Mouse (Mus musculus): ENCODE measurements around the gene Spout1. TPM values are rescaled to one million over a fixed set of nuclear protein-coding genes. Genes with fewer than 3 reads are reported as not detected.
"Not testable (repeated sequence)": the region's sequence is repeated elsewhere in the genome, so short reads cannot be mapped to it uniquely, and the experiment has no call there.

The Spout1 gene
- polyA plus RNA-seq, 1 experiment = 12.9 TPM

GRCm38 (mm10) chr2:30133613-30134377 is 44.5 kb downstream of the Spout1 start, which contains the start of gene Tbc1d13:
Tbc1d13 (plus strand) TSS chr2:30133746.
- peaks cover 18% of the 10 kb centered on the region for H3K4me1 ChIP-seq (ENCODE audit: control insufficient read depth, insufficient read depth, low read length)

GRCm38 (mm10) chr2:30132801-30133612 is 45.3 kb downstream of the Spout1 start:
- Histone ChIP-seq H3K27ac (ENCODE audit: insufficient read depth, low read depth, low read length) (peak overlapping the region; percentile 89), H3K4me1 (ENCODE audit: control insufficient read depth, insufficient read depth, low read length) (peaks cover 18% of the 10 kb centered on the region), H3K4me3 (ENCODE audit: insufficient read depth, low read length) (peak overlapping the region; percentile 94)
- TF ChIP-seq POLR2A (IDR thresholded peaks at IDR 0.05; ENCODE audit: borderline replicate concordance, low read depth, low read length) (no peak), CTCF (IDR thresholded peaks at IDR 0.05; ENCODE audit: low read depth, low read length) (no peak)

More at GRCm38 (mm10) chr2:30133613-30134377, 44.5 kb downstream of the Spout1 start, which contains the start of gene Tbc1d13:
- Histone ChIP-seq H3K27ac (ENCODE audit: insufficient read depth, low read depth, low read length) (peak within 1 kb of the TSS; percentile 94), H3K4me3 (ENCODE audit: insufficient read depth, low read length) (peak within 1 kb of the TSS; percentile 94)
- TF ChIP-seq POLR2A (IDR thresholded peaks at IDR 0.05; ENCODE audit: borderline replicate concordance, low read depth, low read length) (0 out of 2 replicates have a peak, but pooled peaks have one; percentile 21), CTCF (IDR thresholded peaks at IDR 0.05; ENCODE audit: low read depth, low read length) (no peak)

- not testable (repeated sequence) for H3K4me3 ChIP-seq (ENCODE audit: insufficient read depth, low read length); H3K27ac ChIP-seq (ENCODE audit: insufficient read depth, low read depth, low read length)
- peaks cover 18% of the 10 kb centered on the region for H3K4me1 ChIP-seq (ENCODE audit: control insufficient read depth, insufficient read depth, low read length)
Measured at GRCm38 (mm10) chr2:30131240-30131639, 47.0 kb downstream of the Spout1 start.

GRCm38 (mm10) chr2:30130156-30130555 is 48.1 kb downstream of the Spout1 start:
- Histone ChIP-seq H3K4me1 (ENCODE audit: control insufficient read depth, insufficient read depth, low read length) (peaks cover 12% of the 10 kb centered on the region), H3K27ac (ENCODE audit: insufficient read depth, low read depth, low read length) (no peak overlapping the region), H3K4me3 (ENCODE audit: insufficient read depth, low read length) (no peak overlapping the region)
- no peak for TF ChIP-seq POLR2A (IDR thresholded peaks at IDR 0.05; ENCODE audit: borderline replicate concordance, low read depth, low read length)
- TF ChIP-seq CTCF (IDR thresholded peaks at IDR 0.05; ENCODE audit: low read depth, low read length) = no peak

- H3K4me3 ChIP-seq (ENCODE audit: insufficient read depth, low read length) = no peak overlapping the region
- no peak for TF ChIP-seq CTCF (IDR thresholded peaks at IDR 0.05; ENCODE audit: low read depth, low read length)
- no peak for TF ChIP-seq POLR2A (IDR thresholded peaks at IDR 0.05; ENCODE audit: borderline replicate concordance, low read depth, low read length)
- peaks cover 15% of the 10 kb centered on the region for H3K4me1 ChIP-seq (ENCODE audit: control insufficient read depth, insufficient read depth, low read length)
- no peak overlapping the region for H3K27ac ChIP-seq (ENCODE audit: insufficient read depth, low read depth, low read length)
Measured at GRCm38 (mm10) chr2:30128789-30129188, 49.5 kb downstream of the Spout1 start.

- TF ChIP-seq POLR2A (IDR thresholded peaks at IDR 0.05; ENCODE audit: borderline replicate concordance, low read depth, low read length) (no peak), CTCF (IDR thresholded peaks at IDR 0.05; ENCODE audit: low read depth, low read length) (no peak)
- H3K4me3 ChIP-seq (ENCODE audit: insufficient read depth, low read length) = peak within 1 kb of the TSS; percentile 91
- peaks cover 7% of the 10 kb centered on the region for H3K4me1 ChIP-seq (ENCODE audit: control insufficient read depth, insufficient read depth, low read length)
- peak within 1 kb of the TSS; percentile 64 for H3K27ac ChIP-seq (ENCODE audit: insufficient read depth, low read depth, low read length)
Measured at GRCm38 (mm10) chr2:30124472-30125274, 53.6 kb downstream of the Spout1 start, which contains the start of gene Zer1. Zer1 (minus strand) TSS chr2:30124585.

GRCm38 (mm10) chr2:30123729-30124471 is 54.4 kb downstream of the Spout1 start:
- Histone ChIP-seq H3K27ac (ENCODE audit: insufficient read depth, low read depth, low read length) (no peak overlapping the region), H3K4me1 (ENCODE audit: control insufficient read depth, insufficient read depth, low read length) (peaks cover 7% of the 10 kb centered on the region), H3K4me3 (ENCODE audit: insufficient read depth, low read length) (peak overlapping the region; percentile 91)
- no peak for TF ChIP-seq CTCF (IDR thresholded peaks at IDR 0.05; ENCODE audit: low read depth, low read length)

Other genes with a start within 250 kb of the Spout1 start
- gene Gle1, start 243.0 kb downstream of the Spout1 start, polyA plus RNA-seq (2012; ENCODE audit: insufficient read depth, insufficient read length, missing spikeins) = 19.0 and 20.6 TPM in 2 replicates
- 98.2 and 109 TPM in 2 replicates for gene Sptan1, start 212.9 kb downstream of the Spout1 start, polyA plus RNA-seq (2012; ENCODE audit: insufficient read depth, insufficient read length, missing spikeins)
- 8.2 TPM in 2 replicates for gene Wdr34, start 129.6 kb downstream of the Spout1 start, polyA plus RNA-seq (2012; ENCODE audit: insufficient read depth, insufficient read length, missing spikeins)
- 167 and 173 TPM in 2 replicates for gene Set, start 121.1 kb downstream of the Spout1 start, polyA plus RNA-seq (2012; ENCODE audit: insufficient read depth, insufficient read length, missing spikeins)
- gene Pkn3, start 100.8 kb downstream of the Spout1 start, polyA plus RNA-seq (2012; ENCODE audit: insufficient read depth, insufficient read length, missing spikeins) = 6.6 and 7.2 TPM in 2 replicates
- 23.7 and 28.2 TPM in 2 replicates for gene Zdhhc12, start 84.8 kb downstream of the Spout1 start, polyA plus RNA-seq (2012; ENCODE audit: insufficient read depth, insufficient read length, missing spikeins)
- gene Zer1, start 53.9 kb downstream of the Spout1 start, polyA plus RNA-seq (2012; ENCODE audit: insufficient read depth, insufficient read length, missing spikeins) = 22.8 and 26.8 TPM in 2 replicates
- gene Tbc1d13, start 44.7 kb downstream of the Spout1 start, polyA plus RNA-seq (2012; ENCODE audit: insufficient read depth, insufficient read length, missing spikeins) = 95.7 and 107 TPM in 2 replicates
- gene Endog, start 7.0 kb downstream of the Spout1 start, polyA plus RNA-seq (2012; ENCODE audit: insufficient read depth, insufficient read length, missing spikeins) = 5.4 and 6.4 TPM in 2 replicates
- 3.5 and 3.9 TPM in 2 replicates for gene Kyat1, start 27.4 kb upstream of the Spout1 start, polyA plus RNA-seq (2012; ENCODE audit: insufficient read depth, insufficient read length, missing spikeins)
- gene Lrrc8a, start 59.3 kb upstream of the Spout1 start, polyA plus RNA-seq (2012; ENCODE audit: insufficient read depth, insufficient read length, missing spikeins) = 17.0 and 18.9 TPM in 2 replicates
- gene Gm28035, start 62.1 kb upstream of the Spout1 start, polyA plus RNA-seq (2012; ENCODE audit: insufficient read depth, insufficient read length, missing spikeins) = 0.91 and 1.6 TPM in 2 replicates
- 8.2 and 15.3 TPM in 2 replicates for gene Phyhd1, start 87.7 kb upstream of the Spout1 start, polyA plus RNA-seq (2012; ENCODE audit: insufficient read depth, insufficient read length, missing spikeins)
- 3.5 TPM in 1 of 2 replicates, not detected in the other for gene Gm28038, start 102.6 kb upstream of the Spout1 start, polyA plus RNA-seq (2012; ENCODE audit: insufficient read depth, insufficient read length, missing spikeins)
- 11.5 and 12.4 TPM in 2 replicates for gene Dolk, start 107.9 kb upstream of the Spout1 start, polyA plus RNA-seq (2012; ENCODE audit: insufficient read depth, insufficient read length, missing spikeins)
- 14.9 and 16.0 TPM in 2 replicates for gene Nup188, start 107.9 kb upstream of the Spout1 start, polyA plus RNA-seq (2012; ENCODE audit: insufficient read depth, insufficient read length, missing spikeins)
- 40.8 and 45.1 TPM in 2 replicates for gene Sh3glb2, start 180.9 kb upstream of the Spout1 start, polyA plus RNA-seq (2012; ENCODE audit: insufficient read depth, insufficient read length, missing spikeins)
- gene Miga2, start 185.8 kb upstream of the Spout1 start, polyA plus RNA-seq (2012; ENCODE audit: insufficient read depth, insufficient read length, missing spikeins) = 3.4 and 6.9 TPM in 2 replicates
- gene Dolpp1, start 213.8 kb upstream of the Spout1 start, polyA plus RNA-seq (2012; ENCODE audit: insufficient read depth, insufficient read length, missing spikeins) = 24.2 and 28.7 TPM in 2 replicates
- gene Crat, start 237.4 kb upstream of the Spout1 start, polyA plus RNA-seq (2012; ENCODE audit: insufficient read depth, insufficient read length, missing spikeins) = 66.4 and 67.4 TPM in 2 replicates
- gene Ptpa, start 237.6 kb upstream of the Spout1 start, polyA plus RNA-seq (2012; ENCODE audit: insufficient read depth, insufficient read length, missing spikeins) = 110 TPM in 2 replicates